Mouse (Mus musculus) myocyte (in vitro differentiated cells): ENCODE measurements around the gene Rpl3. TPM values are rescaled to one million over a fixed set of nuclear protein-coding genes. Genes with fewer than 3 reads are reported as not detected.

Source experiments
- H3K27me3 ChIP-seq: one replicate; pipeline ENCODE4 v1.6.1; 2011; ENCODE audit not compliant: control insufficient read depth, insufficient read depth, insufficient read length
- H3K36me3 ChIP-seq: one replicate; pipeline ENCODE4 v1.6.1; 2011; ENCODE audit not compliant: control insufficient read depth, insufficient read depth
- H3K4me2 ChIP-seq: one replicate; pipeline ENCODE4 v1.6.1; 2011; ENCODE audit warnings: low read depth, control low read depth
- H3K4me3 ChIP-seq: one replicate; pipeline ENCODE4 v1.5.1; 2011; ENCODE audit warnings: mild to moderate bottlenecking, control low read depth, moderate library complexity
- H3K79me2 ChIP-seq: one replicate; pipeline ENCODE4 v1.6.1; 2011; ENCODE audit not compliant: control insufficient read depth, insufficient read depth
- H3ac ChIP-seq: one replicate; pipeline ENCODE4 v1.6.1; 2011; ENCODE audit not compliant: control insufficient read depth, insufficient read length
- CEBPB ChIP-seq: IDR thresholded peaks from 2 replicates; pipeline ENCODE4 v1.6.1; 2011; ENCODE audit warnings: mild to moderate bottlenecking, moderate library complexity; ENCODE audit not compliant: poor library complexity, insufficient read depth, severe bottlenecking
- E2F4 ChIP-seq: IDR thresholded peaks from one replicate; pipeline ENCODE4 v1.6.1; 2011; ENCODE audit warnings: mild to moderate bottlenecking, control low read depth, moderate library complexity; ENCODE audit not compliant: insufficient read depth
- MAX ChIP-seq: IDR thresholded peaks from one replicate; pipeline ENCODE4 v1.6.1; 2011; ENCODE audit warnings: low read depth, mild to moderate bottlenecking, control low read depth
- MYOD1 ChIP-seq, 3 experiments: IDR thresholded peaks; one replicate each; pipeline ENCODE4 v1.6.1; 2011; ENCODE audit warnings: control low read depth in 2 of 3, low read depth in 2 of 3, mild to moderate bottlenecking in 2 of 3, moderate library complexity in 1 of 3; ENCODE audit not compliant: insufficient read length in 2 of 3, control insufficient read depth in 1 of 3
- MYOG ChIP-seq, 3 experiments: IDR thresholded peaks; one replicate each; pipeline ENCODE4 v1.6.1; 2011; ENCODE audit warnings: control low read depth in 2 of 3, low read depth in 2 of 3, mild to moderate bottlenecking in 2 of 3; ENCODE audit not compliant: insufficient read length in 2 of 3, control insufficient read depth in 1 of 3, insufficient read depth in 1 of 3
- POLR2A ChIP-seq: IDR thresholded peaks from one replicate; pipeline ENCODE4 v1.6.1; 2011; ENCODE audit warnings: low read depth, mild to moderate bottlenecking, control low read depth, moderate library complexity; ENCODE audit not compliant: insufficient read length
- POLR2AphosphoS2 ChIP-seq: IDR thresholded peaks from one replicate; pipeline ENCODE4 v1.6.1; 2011; ENCODE audit warnings: low read depth, control low read depth; ENCODE audit not compliant: insufficient read length
- REST ChIP-seq: IDR thresholded peaks from one replicate; pipeline ENCODE4 v1.6.1; 2011; ENCODE audit warnings: mild to moderate bottlenecking, control low read depth, moderate library complexity; ENCODE audit not compliant: insufficient read depth, insufficient read length
- SRF ChIP-seq: IDR thresholded peaks from one replicate; pipeline ENCODE4 v1.6.1; 2011; ENCODE audit warnings: low read depth; ENCODE audit not compliant: control insufficient read depth, insufficient read length
- TCF12 ChIP-seq: IDR thresholded peaks from one replicate; pipeline ENCODE4 v1.6.1; 2011; ENCODE audit warnings: mild to moderate bottlenecking, control low read depth; ENCODE audit not compliant: poor library complexity, insufficient read depth, severe bottlenecking
- TCF3 ChIP-seq: IDR thresholded peaks from one replicate; pipeline ENCODE4 v1.6.1; 2011; ENCODE audit warnings: low read depth, control low read depth; ENCODE audit not compliant: insufficient read length
- USF1 ChIP-seq: IDR thresholded peaks from one replicate; pipeline ENCODE4 v1.6.1; 2011; ENCODE audit warnings: low read depth, mild to moderate bottlenecking, control low read depth, moderate library complexity
- polyA plus RNA-seq: library from polyadenylated mRNA; unstranded; fragments of >200 nt; fragmentation: generic; extraction: Trizol; gene quantifications from one replicate; pipeline ENCODE4 v1.2.1, GENCODE M21; 2012; ENCODE audit warnings: missing spikeins

Rpl3 gene
- polyA plus RNA-seq, 1 experiment, result 1,089 TPM

DNA sequence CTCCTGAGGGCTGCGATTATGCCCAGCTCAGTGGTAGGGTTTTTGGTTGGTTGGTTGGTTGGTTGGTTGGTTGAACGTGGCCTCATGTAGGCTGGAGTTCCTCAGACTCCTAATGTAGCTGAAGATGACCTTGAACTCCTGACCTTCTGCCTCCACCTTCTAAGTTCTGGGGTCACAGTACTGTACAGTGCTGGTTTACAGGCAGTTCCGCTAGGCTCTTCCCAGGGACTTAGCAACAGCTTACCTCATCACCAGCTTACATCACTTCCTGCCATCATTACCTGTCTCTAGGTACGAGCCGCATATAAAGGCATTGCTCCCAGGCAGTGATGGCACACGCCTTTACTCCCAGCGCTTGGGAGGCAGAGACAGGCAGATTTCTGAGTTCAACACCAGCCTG, 33.5 kb downstream of the Rpl3 start:
- no peak overlapping the region for H3K4me2 ChIP-seq
- no peak for TF ChIP-seq POLR2AphosphoS2
- no peaks in the 10 kb centered on the region for H3K36me3 ChIP-seq
- H3K4me3 ChIP-seq, result no peak overlapping the region
- H3K27me3 ChIP-seq, result no peaks in the 10 kb centered on the region
- H3ac ChIP-seq, result no peak overlapping the region
- no peaks in the 10 kb centered on the region for H3K79me2 ChIP-seq

- TF ChIP-seq TCF12, result peak; percentile 30
- TF ChIP-seq REST, result no peak
- TF ChIP-seq USF1, result no peak
- peak; percentile 98 for TF ChIP-seq SRF
- TF ChIP-seq TCF3, result peak; percentile 49
- peak; percentile 64 to 86 (median 78) for TF ChIP-seq MYOG (IDR thresholded peaks at IDR 0.05; ENCODE audit: control insufficient read depth in 1 of 3, insufficient read depth in 1 of 3, insufficient read length in 2 of 3, low read depth in 2 of 3)
- TF ChIP-seq E2F4, result no peak
- TF ChIP-seq CEBPB, result peak; percentile 95
- no peak for TF ChIP-seq POLR2AphosphoS2
- peak; percentile 2 to 86 (median 83) for TF ChIP-seq MYOD1 (IDR thresholded peaks at IDR 0.05; ENCODE audit: control insufficient read depth in 1 of 3, insufficient read length in 2 of 3, low read depth in 2 of 3)
- TF ChIP-seq MAX, result no peak
- TF ChIP-seq POLR2A, result peak; percentile 10
- no peak overlapping the region for H3ac ChIP-seq
- no peaks in the 10 kb centered on the region for H3K27me3 ChIP-seq
- no peaks in the 10 kb centered on the region for H3K79me2 ChIP-seq
- peak overlapping the region; percentile 64 for H3K4me2 ChIP-seq
- H3K4me3 ChIP-seq, result no peak overlapping the region
- H3K36me3 ChIP-seq, result no peaks in the 10 kb centered on the region
Measured at GRCm38 (mm10) chr15:80054034-80054710, 37.5 kb downstream of the Rpl3 start.

GRCm38 (mm10) chr15:80053381-80054033, 38.2 kb downstream of the Rpl3 start:
- Histone ChIP-seq H3ac (no peak overlapping the region), H3K36me3 (no peaks in the 10 kb centered on the region), H3K79me2 (no peaks in the 10 kb centered on the region), H3K4me3 (no peak overlapping the region), H3K4me2 (peak overlapping the region; percentile 64), H3K27me3 (no peaks in the 10 kb centered on the region)
- no peak for TF ChIP-seq TCF3
- no peak for TF ChIP-seq SRF
- no peak for TF ChIP-seq POLR2A
- TF ChIP-seq USF1, result no peak
- no peak for TF ChIP-seq REST
- no peak for TF ChIP-seq MAX

DNA sequence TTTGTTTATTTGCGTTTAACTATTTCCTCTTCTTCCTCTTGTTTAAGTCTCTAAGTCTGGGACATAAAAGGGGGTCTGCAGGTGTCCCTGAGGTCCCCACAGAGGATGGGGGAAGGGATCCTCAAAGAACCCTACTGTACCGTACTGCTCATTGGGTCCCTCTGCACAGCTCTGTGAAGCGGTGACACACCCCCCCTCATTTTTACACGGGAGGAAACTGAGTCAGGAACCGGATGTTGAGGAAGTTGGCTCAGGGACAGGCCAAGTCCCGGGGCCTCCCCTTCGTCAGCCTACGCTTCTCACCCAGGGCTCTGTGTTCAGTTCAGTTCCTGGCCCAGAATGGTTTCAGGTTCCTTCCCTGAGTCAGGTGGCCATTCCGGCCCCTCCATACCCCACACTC, 39.9 kb downstream of the Rpl3 start:
- Histone ChIP-seq H3K27me3 (no peaks in the 10 kb centered on the region), H3K79me2 (no peaks in the 10 kb centered on the region), H3K4me2 (no peak overlapping the region), H3K4me3 (no peak overlapping the region), H3K36me3 (no peaks in the 10 kb centered on the region), H3ac (no peak overlapping the region)
- TF ChIP-seq SRF (no peak), MYOG (IDR thresholded peaks at IDR 0.05; ENCODE audit: control insufficient read depth in 1 of 3, insufficient read depth in 1 of 3, insufficient read length in 2 of 3, low read depth in 2 of 3) (peak in 1 of 3 experiments; percentile 46)

DNA sequence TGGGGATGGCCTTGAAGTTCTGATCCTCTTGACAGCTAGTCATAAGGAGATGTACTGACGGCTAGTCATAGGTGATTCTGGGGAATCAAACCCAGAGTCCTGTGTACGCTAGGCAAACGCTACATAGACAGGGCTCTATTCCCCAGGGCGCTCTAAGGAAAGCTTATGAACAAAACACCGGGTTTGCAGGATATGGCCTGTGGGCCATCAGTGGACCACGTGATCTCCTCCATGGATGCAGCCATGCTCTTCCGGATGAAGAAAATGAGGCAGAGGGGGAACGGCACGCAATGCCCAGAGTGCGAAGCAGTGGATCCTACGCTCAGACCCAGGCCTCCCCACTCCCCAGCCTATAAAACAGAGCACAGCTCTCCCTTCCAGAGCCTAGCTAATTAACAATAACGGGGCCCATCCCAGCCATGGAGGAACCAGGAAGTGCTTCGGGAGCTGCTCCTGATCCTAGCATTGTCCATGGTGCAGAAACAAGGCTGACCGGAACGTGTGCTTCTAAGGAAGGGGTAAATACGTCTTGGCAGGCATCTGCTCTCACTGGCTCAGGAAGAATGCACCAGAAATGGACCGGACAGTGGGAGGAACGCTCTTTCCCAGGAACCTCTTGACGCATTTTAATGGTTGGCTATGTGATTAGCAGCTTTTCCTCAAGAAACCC, 40.4 kb downstream of the Rpl3 start:
- Histone ChIP-seq H3K4me2 (no peak overlapping the region), H3K27me3 (no peaks in the 10 kb centered on the region), H3K79me2 (no peaks in the 10 kb centered on the region), H3K4me3 (no peak overlapping the region), H3K36me3 (no peaks in the 10 kb centered on the region), H3ac (no peak overlapping the region)
- TF ChIP-seq POLR2A, result no peak
- TF ChIP-seq SRF, result no peak
- no peak for TF ChIP-seq MYOG (IDR thresholded peaks at IDR 0.05; ENCODE audit: control insufficient read depth in 1 of 3, insufficient read depth in 1 of 3, insufficient read length in 2 of 3, low read depth in 2 of 3)
